Mouse (Mus musculus): ENCODE data around the gene Faf2. TPM values are rescaled to one million over a fixed set of nuclear protein-coding genes. Genes with fewer than 3 reads are reported as not detected.

Faf2 gene
- 55.4 TPM for polyA plus RNA-seq (2017; shearing (Covaris generic))

DNA sequence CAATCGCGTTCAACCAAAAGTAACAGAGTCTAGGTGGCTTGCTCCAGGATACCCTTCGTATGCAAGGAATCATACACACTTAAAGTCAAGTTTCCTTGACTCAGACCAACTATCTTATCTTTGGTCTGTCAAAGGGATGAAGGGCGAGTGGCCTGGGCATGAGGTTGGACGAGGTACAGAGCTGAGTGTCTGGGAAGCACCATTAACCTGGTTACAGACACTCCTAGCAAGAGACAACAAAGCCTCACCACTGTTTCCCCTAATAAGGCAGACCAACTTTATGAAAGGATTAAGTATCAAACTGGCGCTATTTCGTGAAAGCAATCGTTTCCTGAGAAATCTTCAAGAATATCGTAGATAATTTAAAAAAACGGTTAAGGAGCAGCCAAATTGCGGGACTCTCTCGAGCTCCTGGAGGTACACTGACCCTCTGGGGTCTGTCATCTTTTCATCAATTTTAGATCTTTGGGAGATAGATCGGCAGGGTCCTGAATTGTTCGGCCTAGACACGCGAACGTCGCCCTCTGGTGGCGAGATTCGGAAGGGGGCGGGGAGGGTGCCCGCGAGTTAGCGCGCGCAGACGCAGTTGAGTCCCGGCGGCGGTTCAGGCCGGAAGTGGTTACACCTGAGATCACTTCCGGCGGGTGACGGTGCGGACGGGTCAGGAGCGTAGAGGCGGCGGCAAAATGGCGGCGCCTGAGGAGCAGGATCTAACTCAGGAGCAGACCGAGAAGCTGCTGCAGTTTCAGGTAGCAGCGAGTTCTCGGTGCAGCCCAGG, at the start of gene Faf2:
Gene Faf2 (plus strand): TSS at position 630 of the 778 bp plus-strand sequence.

DNA sequence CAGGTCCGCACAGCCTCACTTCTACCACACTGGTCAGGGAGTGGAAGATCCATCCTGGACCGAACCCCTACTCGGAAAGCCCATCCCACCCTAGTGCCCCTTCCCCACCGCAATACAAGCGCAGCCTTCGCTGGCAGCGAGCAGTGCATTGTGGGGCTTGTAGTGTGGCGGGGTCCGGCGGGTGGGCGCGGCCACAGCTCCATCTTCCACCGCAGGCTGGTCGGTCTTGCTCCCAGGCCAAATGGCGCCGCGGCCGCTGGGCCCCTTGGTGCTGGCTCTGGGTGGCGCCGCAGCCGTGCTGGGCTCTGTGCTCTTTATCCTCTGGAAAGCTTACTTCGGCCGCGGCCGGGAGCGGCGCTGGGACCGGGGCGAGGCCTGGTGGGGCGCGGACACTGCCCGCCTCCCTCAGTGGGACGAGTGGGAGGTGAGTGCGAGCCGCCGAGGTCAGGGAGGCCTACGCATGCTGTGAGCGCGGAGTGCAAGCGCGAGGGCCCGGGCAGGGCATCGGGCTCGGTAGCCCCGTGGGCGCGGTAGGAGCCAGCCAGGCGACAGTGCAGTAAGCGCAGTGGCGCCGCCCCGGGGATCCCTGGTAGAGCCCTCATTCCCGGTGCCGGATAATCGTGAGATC, 46.6 kb upstream of the Faf2 start, which contains the start of gene Arl10:
Gene Arl10 (plus strand): TSS at position 162 of the 628 bp plus-strand sequence.

DNA sequence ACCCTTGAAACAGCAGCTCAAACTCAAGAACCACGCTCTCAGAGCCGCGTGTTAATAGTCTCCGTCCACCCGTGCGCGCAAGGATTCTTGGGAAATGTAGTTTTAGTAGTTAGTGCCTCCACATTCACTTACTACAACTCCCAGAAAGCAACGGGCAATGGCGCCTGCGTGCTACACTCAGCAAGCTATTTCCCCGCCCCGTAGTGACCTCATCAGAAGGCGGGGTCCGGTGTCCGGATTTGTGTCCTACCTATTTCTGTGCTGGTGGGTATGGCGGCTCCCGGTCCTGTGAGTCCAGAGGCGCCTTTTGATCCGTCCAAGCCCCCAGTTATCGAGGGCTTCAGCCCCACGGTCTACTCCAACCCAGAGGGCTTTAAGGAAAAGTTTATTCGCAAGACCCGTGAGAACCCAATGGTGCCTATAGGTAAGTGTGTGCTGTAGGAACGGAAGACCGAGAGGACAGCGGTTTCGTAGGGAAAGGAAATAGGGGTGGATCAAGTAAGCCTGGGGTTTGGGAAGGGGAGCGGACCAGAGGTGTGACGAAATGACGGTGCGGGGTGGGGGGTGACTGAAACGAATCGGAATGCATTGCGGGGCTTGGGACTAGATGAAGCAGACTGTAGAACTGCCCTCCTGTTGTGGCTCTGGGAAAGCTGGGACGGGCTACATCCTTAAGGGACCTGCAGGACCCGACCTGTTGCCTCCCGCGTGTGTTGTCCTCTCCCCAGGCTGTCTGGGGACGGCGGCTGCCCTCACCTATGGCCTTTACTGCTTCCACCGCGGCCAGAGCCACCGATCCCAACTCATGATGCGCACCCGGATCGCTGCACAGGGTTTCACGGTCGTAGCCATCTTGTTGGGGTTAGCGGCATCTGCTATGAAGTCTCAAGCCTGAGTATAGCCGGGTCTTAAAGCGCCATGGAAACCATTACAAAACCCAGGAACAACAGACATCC, 31.3 kb upstream of the Faf2 start, which contains the start of the genes Nop16 and Higd2a:
Gene Nop16 (minus strand): TSS at position 95 of the 956 bp plus-strand sequence.
Gene Higd2a (plus strand): TSS at position 212 of the 956 bp plus-strand sequence.

DNA sequence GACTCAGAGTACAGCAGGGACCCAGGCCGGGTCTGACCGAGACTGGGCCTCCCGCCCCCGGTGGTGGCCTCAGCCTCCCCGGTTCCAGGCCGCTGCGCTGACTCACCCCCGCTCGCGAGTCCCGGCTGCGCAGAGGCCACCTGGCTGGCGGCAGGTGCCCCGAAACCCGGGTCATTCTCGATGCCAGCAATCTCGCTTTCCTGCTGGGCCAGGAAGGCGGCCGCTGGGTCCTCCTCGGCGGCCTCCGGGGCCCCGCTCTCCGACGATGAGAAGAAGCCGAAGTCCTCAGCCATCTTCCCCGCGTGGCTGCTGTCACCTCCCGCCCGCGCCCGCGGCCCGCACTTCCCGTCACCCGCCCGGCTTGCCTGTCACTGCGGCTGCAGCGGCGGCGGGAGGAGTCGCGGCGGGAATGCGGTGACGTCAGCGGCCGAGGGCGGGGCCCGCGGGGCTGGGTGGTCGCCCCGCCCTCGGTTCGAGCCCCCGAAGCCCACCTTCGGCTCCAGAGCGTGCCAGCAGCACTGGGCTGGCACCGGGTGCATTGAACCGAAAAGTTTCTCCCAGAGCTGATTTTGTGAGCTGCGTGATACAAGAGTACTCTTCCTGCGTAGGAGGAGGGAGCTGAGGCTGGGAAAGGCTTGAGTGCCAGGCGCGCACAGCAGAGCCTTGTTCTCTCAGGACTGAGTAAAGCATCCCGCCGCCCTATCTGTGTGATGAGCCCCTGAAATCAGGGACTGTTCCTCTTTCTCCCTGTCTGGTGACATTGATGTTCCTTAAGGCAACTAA, 10.4 kb upstream of the Faf2 start, which contains the start of gene Cltb:
Gene Cltb (minus strand): TSS at position 373 of the 783 bp plus-strand sequence.

DNA sequence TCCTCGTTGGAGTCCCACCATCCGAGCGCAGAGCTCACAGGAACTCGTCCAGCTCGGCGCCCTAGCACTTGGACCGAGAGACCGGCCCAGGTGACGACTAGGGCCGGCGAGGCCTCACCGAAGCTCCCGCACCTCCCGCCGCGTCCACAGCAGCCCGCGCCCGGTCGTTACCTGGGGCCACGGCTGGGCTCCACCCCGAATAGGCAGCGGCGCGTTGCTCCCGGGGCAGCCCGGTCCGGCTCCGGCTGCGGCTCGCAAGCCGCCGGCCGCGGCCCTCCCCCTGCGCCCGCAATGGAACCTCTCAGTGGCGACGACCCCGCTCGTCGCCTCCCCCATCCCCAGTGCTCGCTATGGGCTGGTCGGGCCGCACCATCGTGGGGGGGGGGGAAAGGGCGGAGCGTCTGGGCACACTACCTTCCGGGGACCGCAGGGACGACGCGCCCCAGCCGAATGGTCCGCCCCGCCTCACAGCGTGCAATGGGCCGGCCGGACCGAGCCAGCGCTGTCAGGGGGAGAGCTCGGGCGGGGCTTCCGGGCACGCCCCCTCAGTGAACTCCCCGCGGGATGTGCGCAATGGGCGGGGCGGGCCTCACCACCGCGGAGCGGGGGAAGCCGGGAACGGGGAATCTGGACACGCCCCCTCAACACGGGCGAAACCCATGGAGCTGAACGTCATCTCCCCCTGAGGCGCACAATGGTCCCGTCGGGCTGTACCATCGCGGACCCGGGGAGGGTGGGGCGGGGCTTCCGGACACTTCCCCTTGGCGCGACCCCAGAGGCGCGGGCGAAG, 72.2 kb downstream of the Faf2 start, which contains the start of gene Rnf44:
Gene Rnf44 (minus strand): TSS at position 350 of the 790 bp plus-strand sequence.

DNA sequence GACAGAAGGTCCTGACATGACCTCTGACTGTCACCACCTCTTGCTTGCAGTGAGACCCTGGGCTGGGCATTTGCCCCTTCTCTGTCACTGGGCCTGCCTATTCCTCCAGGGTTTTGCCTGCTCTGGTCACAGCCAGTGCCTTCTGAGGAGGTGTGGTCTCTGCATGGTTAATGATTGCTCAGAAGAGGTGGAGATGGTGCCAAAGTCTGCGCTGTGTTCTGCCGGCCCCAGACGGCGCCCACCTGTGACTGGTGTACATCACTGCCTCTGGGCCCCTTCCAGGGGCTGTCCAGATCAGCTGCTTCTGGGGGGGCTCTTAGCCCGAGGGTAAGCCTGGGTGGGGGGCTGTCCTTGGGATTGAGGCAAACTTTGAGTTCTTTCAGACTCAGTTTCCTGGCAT, 79.7 kb downstream of the Faf2 start, which contains the start of gene Cdhr2:
Gene Cdhr2 (plus strand): TSS at position 219 of the 400 bp plus-strand sequence.

Other genes with a start within 250 kb of the Faf2 start
- gene Thoc3, start 152.9 kb upstream of the Faf2 start, polyA plus RNA-seq (2017; shearing (Covaris generic)) = 22.3 TPM
- 40.9 TPM for gene Simc1, start 118.0 kb upstream of the Faf2 start, polyA plus RNA-seq (2017; shearing (Covaris generic))
- gene 4833439L19Rik, start 56.3 kb upstream of the Faf2 start, polyA plus RNA-seq (2017; shearing (Covaris generic)) = 62.8 TPM
- gene Arl10, start 46.8 kb upstream of the Faf2 start, polyA plus RNA-seq (2017; shearing (Covaris generic)) = 3.0 TPM
- 18.4 TPM for gene Nop16, start 31.7 kb upstream of the Faf2 start, polyA plus RNA-seq (2017; shearing (Covaris generic))
- 145 TPM for gene Higd2a, start 31.6 kb upstream of the Faf2 start, polyA plus RNA-seq (2017; shearing (Covaris generic))
- gene Cltb, start 10.4 kb upstream of the Faf2 start, polyA plus RNA-seq (2017; shearing (Covaris generic)) = 69.1 TPM
- gene Rnf44, start 72.1 kb downstream of the Faf2 start, polyA plus RNA-seq (2017; shearing (Covaris generic)) = 101 TPM
- gene Cdhr2, start 79.7 kb downstream of the Faf2 start, polyA plus RNA-seq (2017; shearing (Covaris generic)) = not detected
- gene Gprin1, start 128.1 kb downstream of the Faf2 start, polyA plus RNA-seq (2017; shearing (Covaris generic)) = not detected
- not detected for gene Sncb, start 144.8 kb downstream of the Faf2 start, polyA plus RNA-seq (2017; shearing (Covaris generic))
- gene Eif4e1b, start 162.2 kb downstream of the Faf2 start, polyA plus RNA-seq (2017; shearing (Covaris generic)) = not detected
- 3.9 TPM for gene Tspan17, start 167.6 kb downstream of the Faf2 start, polyA plus RNA-seq (2017; shearing (Covaris generic))